Mouse (Mus musculus) frontal cortex, postnatal 10 days (tissue): ENCODE measurements around the gene Pitpnc1.

ENCODE experiments used
- DNase-seq, 2 experiments: peaks; one replicate each; pipeline ENCODE4 v3.0.0; 2022; ENCODE audit warnings: low spot score in 2 of 2, mixed read lengths in 1 of 2

Pitpnc1 gene

DNA sequence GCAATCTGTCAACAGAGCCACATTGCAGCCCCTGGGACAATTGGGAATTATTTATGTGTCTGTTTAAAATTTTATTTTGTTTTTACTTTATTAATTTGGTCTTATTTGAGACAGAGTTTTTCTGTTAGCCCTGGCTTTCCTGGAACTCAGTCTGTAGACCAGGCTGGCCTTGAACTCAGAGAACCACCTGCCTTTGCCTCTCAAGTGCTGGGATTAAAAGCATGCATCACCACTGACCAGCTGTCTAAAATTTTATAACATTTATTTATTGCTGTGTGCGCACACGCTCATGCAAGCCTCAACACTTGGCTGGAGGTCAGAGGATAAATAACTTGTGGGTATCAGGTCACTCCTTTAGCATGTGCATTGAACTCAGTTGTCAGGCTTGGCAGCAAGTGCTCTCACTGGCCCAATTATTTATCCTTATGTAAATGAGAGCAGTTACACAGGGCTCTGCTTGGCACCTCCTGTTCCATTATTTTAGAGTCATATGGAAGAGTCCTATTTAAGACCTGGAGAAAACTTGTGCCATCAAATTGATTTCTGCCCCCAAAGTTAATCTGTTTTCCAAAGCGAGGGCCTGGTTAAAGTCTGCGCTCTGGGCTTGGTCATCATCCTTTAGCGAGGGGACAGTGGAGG lies 237.1 kb downstream of the Pitpnc1 start:
- DNase-seq: no peak

DNA sequence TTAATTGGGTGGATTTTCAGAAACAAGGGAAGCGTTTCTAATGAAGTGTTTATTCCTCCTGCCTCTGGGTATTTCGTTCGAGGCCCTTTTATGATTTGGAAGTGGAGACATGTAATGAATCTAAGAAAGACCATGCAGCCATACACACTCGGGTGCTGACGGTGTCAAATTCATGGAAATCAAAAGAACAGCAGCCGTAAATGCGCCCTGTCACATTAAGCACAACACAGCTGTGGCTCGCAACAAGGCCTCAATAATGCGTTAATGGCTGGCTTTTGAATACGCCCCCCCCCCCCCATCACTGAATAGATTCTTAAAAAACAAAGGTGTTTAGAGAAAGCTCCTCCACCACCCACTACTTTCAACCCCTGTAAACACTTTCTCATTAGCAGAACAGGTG lies 240.4 kb downstream of the Pitpnc1 start:
- no peak for DNase-seq

DNA sequence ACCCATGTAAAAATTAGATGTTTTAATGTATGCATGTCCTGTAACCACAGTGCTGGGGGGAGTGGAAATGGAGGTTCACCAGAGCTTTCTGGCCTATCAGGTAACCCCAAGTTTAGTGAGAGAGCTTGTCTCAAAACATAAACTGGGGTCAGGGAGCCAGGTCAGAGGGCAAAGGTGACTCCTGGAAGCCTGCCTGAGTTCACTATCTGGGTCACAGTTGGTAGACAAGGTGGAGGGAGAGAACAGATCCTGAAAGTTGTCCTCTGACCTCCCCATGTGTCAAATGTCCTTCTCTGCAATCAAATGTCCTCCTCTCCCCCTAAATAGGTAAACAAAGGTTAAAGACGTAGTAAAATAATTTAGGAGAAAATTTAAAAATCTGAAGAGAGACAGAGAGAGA lies 244.1 kb downstream of the Pitpnc1 start:
- no peak for DNase-seq

DNA sequence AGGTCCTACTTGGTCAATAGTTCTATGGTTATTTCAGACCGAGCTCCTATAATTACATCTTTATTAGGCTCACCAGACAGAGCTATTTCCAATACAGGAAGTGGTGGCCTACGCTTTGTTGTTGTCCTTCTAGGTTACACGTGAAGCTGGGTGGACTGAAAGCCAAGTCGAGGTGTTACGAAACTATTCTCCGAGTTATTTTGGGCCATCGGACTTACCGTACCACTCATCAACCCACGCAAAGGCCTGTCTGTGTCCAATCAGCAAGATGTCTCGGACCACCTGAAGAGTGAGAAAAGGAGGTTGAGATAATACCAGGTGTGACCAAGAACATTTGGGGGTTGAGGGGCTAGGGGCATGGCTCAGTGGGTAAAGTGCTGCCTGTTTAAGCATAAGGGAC lies 244.5 kb downstream of the Pitpnc1 start:
- DNase-seq: no peak

DNA sequence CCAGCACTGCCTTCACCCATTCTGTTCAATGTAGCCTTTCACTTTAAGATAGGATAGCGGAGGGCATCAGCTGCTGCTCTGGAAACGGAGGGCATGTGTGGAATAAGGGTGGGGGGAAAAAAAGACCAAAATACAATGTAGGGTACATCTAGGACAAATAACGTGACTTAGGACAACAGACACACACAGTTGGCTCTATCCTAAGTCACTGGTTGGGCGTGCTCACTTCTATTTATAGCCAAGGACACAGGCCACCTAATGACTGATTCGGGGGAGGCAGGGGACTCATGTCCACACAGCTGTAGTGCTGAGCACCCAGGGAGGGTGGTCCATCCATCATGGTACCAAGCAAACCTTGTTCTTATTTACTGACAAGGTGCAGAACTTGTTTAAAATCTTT lies 245.2 kb downstream of the Pitpnc1 start:
- DNase-seq: no peak

DNA sequence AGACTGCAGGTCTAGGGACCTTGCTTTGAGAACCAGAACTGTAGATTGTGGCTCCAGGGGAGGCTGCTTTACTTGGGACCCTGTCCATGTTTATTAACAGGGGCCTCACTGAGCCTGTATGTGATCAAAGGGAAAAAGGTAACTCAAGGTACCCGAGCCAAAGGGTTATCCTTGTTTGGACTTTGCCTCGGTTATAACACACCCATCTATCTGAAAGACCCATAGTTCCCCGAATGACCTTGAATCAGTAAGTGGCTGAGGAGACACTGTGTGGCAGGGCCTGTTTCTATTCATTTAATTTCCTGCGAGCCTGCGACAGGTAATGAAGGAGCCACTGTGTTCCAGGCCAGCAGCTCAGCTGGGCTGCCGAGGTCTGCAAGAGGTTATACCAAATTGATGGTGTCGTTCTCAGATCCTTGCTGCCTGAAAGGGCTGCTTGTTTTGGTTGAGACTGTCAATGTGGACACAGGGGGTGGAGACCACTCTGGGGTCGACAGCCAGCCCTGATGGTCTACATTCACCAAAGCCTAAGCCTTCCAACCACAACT lies 246.8 kb downstream of the Pitpnc1 start:
- no peak for DNase-seq

DNA sequence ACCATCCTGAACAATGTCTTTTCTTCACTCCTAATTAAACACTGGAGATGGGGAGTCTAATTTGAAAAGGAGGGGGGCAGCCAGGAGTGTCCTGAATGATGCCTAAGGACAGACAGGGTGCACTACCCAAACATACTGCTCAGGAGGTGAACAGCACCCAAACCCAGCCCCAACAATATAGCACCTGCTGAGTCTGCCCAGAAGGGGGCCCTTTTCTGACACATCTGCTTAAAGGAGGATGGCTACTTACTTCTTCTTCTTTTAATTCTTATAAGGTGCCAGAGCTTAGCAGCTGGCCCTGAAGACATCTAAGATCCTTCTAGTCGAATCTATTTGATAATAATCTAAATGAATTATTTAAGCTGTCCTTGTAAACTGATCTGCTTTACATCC lies 247.3 kb downstream of the Pitpnc1 start:
- no peak for DNase-seq

DNA sequence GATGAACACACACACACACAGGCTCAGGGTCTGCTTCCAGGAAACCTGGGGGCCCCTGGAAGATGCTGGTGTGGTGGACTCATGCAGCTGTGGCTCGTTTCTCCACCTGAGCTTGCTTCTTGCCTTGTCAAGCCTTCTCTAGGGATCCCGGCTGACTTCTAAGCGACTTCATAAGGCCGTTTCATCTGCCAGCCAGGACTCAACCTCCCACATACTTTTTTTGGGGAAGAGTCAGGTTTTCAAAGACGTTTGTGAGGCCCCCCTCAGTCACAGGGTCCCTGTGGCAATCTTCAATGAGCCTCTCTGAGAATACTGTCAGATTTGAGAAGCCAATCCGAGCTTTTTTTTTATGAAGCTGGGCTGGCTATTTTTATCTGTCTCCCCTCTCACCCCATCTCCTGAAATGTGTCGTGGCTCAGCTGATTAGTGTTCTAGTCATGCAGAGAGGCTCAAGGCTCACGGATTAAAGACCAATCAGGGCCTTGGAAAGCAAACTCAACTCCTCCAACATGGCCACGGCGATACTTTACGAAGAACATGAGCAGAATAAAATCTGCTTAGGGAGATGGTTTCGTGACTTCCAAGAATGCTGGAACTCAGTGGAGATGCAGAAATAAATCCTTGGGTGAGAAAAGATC lies 247.8 kb downstream of the Pitpnc1 start:
- no peak for DNase-seq

DNA sequence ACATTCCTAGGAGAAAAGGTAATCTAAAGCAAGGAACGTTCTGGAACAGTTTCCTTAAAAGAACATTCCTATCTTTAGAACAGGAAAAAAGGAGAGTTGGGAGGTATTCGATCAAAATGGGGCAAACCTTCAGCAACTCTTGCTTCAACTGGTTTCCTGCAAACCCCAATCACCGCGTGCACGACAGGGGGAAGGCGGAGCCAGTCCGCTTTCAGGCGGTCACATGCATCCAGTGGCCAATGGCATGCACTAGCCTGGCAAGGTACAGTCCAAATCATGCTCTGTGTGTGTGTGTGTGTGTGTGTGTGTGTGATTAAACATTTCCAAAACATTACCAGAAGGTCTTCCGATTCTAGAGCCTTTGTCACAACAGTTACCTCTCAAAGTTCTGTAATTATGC lies 255.4 kb downstream of the Pitpnc1 start:
- no peak for DNase-seq

DNA sequence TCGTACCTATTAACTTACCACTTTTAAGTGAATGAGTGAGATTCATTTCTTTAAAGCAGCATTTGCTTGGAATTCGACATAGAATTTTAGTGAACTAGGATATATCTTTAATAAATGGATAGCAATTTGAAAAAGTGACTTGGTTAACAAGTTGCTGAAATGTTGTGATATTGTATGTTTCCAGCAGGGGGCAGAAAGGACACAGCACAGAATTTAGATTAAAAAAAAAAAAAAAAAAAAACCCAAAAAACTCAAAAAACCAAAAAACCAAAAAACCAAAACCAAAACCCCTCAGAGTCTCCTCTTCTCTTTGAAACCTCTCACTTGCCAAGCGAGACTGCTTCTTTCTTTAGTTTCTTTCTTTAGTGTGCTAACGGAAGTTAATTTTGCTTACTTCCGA lies 256.8 kb downstream of the Pitpnc1 start:
- no peak for DNase-seq

DNA sequence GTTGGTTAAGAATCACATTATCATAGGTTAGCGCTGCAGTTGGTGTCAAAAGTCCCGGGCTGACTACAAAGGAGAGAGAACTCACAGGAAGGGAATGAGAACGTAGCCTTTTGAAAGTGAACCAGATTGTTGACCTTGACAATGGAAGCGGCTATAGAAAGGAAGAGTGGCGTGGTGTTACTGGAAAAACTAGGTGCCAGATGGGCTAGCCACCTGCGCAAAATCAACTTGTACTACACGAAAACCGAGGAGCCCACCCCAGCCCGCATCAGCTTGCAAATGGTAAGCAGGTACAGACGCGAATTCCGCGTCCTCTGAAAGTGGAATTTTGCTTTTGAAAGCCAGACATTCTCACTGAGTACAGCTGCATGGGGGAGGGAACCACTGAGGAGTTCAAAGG lies 260.7 kb downstream of the Pitpnc1 start:
- DNase-seq: no peak

DNA sequence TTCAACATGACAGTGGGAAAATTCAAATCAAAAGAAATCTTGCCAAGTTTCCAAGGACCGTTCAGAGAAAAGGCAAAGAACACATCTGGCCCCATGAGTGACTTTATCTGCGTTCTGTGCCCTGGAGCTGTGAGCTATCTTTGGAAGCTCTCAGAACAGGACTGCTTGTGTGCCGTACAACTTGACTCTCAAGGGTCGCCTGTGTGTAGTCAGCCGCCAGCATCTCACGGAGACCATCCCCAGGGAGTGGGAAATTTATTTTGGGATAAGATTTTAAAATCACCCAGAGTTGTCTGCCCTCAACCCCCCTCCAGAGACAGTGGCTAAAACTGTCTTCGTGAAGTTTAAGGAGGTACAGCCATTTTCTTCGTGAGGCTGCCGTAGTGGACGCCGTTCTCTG lies 268.7 kb downstream of the Pitpnc1 start:
- no peak for DNase-seq

DNA sequence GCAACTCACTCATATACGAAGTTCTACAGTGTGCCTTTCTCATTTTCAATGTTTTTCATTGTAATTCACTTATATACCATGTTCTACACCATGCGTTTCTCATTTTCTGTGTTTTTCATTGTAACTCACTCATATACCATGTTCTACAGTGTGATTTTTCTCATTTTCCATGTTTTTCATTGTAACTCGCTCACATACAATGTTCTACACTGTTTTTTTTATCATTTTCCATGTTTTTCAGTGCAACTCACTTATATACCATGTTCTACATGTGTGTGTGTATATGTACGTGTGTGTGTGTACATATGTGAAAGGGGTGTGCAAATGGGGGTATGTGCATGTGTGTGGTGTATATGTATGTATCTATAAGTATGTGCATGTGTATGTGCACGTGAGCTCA lies 271.2 kb downstream of the Pitpnc1 start:
- DNase-seq: no peak

DNA sequence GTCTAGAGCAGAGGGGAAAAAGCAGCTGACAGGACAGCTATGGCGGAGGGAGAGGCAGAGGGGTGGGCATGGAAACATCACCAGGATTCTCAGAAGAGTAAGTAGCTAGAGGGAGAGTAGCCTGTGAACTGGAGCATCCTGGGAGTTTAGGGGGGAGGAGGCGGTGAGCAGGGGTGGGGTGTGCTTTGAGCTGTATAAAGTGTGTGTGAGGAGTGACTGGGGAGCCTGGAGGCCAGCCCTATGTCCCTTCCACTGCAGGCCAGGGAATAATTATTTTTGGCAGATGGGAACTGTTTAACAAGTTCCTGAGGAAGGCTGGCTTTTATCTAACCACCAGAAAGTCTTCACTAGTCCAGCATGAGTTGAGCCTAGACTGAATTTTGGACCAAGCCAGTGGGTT lies 275.2 kb downstream of the Pitpnc1 start:
- DNase-seq: no peak

DNA sequence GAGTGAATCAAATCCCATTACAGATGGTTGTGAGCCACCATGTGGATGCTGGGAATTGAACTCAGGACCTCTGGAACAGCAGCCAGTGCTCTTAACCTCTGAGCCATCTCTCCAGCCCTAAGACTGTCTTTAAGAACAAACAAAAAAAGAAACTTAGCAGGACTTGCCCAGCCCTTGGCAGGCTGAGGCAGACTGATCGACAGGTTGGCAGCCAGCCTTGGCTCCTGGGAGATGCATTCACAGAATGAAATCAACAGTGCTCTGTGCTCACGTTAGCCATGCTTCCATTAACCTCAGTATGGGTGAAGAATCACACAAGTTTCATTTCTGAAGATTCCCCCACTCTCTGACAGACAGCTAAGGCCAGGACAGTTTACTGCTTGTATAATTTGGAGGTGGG lies 280.1 kb downstream of the Pitpnc1 start:
- DNase-seq: no peak

DNA sequence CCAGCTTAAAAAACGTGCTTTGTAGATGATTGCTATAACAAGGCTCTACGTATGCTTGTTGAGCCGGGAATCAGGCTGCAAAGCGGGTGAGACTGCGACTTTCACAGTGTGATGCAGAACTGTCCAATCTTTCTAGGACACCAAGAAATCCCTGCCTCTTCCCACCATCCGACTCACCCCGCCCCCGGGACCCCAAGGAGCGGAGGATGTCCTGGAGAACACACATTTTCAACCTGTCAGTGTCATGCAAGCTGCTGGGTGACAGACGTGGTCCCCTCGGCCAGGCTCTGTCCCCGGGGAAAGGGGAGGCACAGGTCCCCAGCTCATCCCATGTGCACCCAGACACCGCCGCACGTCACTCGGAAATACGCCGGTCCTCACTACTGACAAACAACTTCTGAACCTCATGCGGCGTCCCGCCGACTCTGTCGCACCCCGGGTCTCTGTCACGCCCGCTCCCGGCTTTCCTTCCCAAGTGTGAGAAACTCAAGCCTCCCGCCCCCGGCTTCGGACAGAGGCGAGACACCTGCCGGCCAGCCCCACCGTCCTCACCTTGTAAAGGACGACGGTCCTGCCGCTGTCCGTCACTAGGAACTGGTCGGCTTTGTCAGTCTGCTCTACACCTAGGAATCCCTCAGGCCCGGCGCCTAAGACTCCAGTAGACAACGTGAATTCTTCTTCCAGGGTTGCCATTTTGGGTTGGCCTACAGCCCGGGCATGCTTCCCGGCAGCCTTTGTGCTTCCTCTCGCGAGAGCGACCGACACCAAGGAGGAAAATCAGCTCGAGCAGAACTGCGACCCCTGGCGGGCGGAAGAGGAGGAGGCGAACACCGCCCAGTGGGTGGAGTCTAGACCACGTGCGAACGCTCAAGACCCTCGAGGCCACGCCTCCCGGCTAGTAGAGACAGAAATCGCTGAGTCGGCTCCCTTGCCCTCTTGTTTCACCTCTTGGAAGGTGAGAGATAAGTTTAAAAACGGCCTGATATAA lies 281.6 kb downstream of the Pitpnc1 start, which contains the start of gene Nol11:
Gene Nol11, minus strand, starts transcription at position 817 of the 988 bp plus-strand sequence.
- peak; percentile 97 to 98 for DNase-seq

DNA sequence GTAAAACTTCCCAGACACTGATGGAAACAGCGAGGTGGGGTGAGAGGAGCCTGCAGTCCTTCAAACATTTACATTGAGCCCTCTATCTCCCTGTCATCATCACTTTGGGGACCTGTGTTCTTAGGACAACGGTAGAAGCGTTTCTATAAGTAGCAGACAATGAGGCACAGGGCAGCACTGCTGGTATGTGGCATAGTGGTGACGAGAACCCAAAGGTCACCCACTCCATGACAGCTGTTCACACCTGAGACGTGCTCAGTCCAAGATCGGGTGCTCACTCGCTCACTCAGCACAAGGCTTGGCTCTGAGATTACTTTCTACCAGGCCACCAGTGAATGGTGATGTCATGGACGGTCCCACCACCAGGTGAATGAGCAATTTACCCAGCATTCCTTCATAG lies 286.7 kb downstream of the Pitpnc1 start:
- no peak for DNase-seq

DNA sequence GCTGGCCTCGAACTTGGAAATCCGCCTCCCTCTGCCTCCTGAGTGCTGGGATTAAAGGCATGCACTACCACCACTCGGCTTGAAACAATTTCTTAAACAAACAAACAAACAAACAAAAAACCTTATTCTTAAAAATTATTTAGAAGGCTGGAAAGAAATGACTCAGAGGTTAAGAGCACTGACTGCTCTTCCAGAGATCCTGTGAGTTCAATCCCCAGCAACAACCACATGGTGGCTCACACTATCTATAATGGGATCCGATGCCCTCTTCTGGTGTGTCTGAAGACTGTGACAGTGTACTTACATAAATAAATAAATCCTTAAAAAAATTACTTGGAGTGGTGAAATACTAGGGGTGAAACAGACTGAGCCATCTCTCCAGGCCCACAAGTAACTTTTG lies 309.3 kb downstream of the Pitpnc1 start:
- no peak for DNase-seq

DNA sequence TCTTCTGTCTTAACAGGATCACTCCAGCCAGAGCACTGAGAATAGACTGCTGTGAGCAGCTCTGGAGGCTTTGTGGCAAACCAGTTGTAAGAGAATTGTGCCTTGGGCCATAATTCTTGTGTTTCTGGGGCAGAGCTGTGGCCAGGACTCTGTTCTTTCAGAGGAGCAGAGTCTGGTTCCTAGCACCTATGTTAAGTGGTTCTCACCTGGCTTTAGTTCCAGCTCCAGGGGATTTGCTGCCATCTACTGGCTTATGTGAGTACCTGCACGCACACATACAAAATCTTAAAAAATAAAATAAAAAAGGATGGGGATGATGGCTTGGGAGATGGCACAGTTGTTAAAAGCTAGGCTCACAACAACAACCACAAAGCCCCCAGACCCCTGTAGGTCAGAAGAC lies 311.5 kb downstream of the Pitpnc1 start:
- DNase-seq: no peak
